Mouse (Mus musculus) 3T3-L1 (cell line): ENCODE data around the gene Park7.

Experiments used
- DNase-seq: peaks from one replicate; pipeline ENCODE4 v3.0.0-alpha.2; 2015; ENCODE audit warnings: low read depth, low spot score

Park7 gene

GRCm38 (mm10) chr4:150914290-150914733, at the start of gene Park7, which contains the start of gene Tnfrsf9:
TSS of gene Park7 (minus strand) at chr4:150914437.
TSS of gene Tnfrsf9 (plus strand) at chr4:150914562.
- DNase-seq: peak; percentile 95

GRCm38 (mm10) chr4:150963711-150964110, 49.5 kb upstream of the Park7 start:
- DNase-seq: peak; percentile 72

- DNase-seq: peak; percentile 66
Measured at GRCm38 (mm10) chr4:150962231-150962630, 48.0 kb upstream of the Park7 start.

GRCm38 (mm10) chr4:150958536-150958935, 44.3 kb upstream of the Park7 start:
- DNase-seq: no peak

GRCm38 (mm10) chr4:150957106-150957458, 42.8 kb upstream of the Park7 start:
- DNase-seq: no peak

- DNase-seq: peak; percentile 22
Measured at GRCm38 (mm10) chr4:150956369-150957105, 42.3 kb upstream of the Park7 start.

- DNase-seq: no peak
Measured at GRCm38 (mm10) chr4:150950972-150951371, 36.7 kb upstream of the Park7 start.

GRCm38 (mm10) chr4:150944707-150945106, 30.5 kb upstream of the Park7 start:
- no peak for DNase-seq

GRCm38 (mm10) chr4:150939991-150940651, 25.9 kb upstream of the Park7 start:
- DNase-seq: peak; percentile 12

- no peak for DNase-seq
Measured at GRCm38 (mm10) chr4:150938063-150938452, 23.8 kb upstream of the Park7 start.

GRCm38 (mm10) chr4:150937293-150938062, 23.2 kb upstream of the Park7 start:
- no peak for DNase-seq

- DNase-seq: peak; percentile 12
Measured at GRCm38 (mm10) chr4:150933503-150933902, 19.3 kb upstream of the Park7 start.

GRCm38 (mm10) chr4:150927789-150928188, 13.6 kb upstream of the Park7 start:
- DNase-seq: peak; percentile 72

GRCm38 (mm10) chr4:150926924-150927705, 12.9 kb upstream of the Park7 start:
- DNase-seq: peak; percentile 48

GRCm38 (mm10) chr4:150925923-150926322, 11.7 kb upstream of the Park7 start:
- DNase-seq: peak; percentile 40

GRCm38 (mm10) chr4:150924936-150925335, 10.7 kb upstream of the Park7 start:
- DNase-seq: no peak

- no peak for DNase-seq
Measured at GRCm38 (mm10) chr4:150924308-150924707, 10.1 kb upstream of the Park7 start.

- DNase-seq: peak; percentile 19
Measured at GRCm38 (mm10) chr4:150921206-150921605, 7.0 kb upstream of the Park7 start.

GRCm38 (mm10) chr4:150917336-150918027, 3.2 kb upstream of the Park7 start:
- DNase-seq: peak; percentile 52

- DNase-seq: peak; percentile 45
Measured at GRCm38 (mm10) chr4:150915181-150915906, 1.1 kb upstream of the Park7 start.
